Mouse (Mus musculus): ENCODE measurements around the gene Tnnt1. TPM values are rescaled to one million over a fixed set of nuclear protein-coding genes. Genes with fewer than 3 reads are reported as not detected.

Tnnt1 gene
- polyA plus RNA-seq, 1 experiment from 2014 or later = 15.2 TPM

DNA sequence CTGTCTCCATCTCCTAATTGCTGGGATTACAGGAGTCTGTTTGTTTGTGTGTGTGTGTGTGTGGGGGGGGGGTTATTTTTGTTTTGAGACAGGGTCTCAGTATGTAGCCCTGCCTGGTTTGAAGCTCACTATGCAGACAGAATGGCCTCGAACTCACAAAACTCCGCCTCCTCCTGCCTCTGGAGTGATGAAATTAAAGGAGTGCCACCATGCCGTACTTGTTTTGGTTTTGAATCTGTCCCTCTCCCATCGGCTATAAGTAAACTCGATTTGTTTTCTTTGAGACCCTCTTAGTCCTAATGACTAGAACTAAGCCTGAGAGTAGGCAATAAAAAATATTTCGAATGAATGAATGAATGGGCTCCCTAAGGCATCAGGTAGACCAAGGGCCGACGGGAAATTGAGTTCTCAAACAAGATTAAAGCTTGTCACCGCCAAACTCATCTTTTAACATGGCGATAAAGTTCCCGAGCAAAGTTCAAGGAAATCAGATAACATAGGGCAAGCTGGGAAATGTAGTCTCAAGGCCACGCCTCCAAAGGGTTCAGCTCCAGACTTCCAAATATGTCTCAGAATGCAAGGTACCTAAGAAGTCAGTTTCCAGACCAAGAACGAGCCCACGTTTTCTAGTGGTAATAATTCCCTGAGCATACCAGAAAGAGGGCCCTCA, 13.6 kb downstream of the Tnnt1 start:
- peak overlapping the region; percentile 94 for H3K9ac ChIP-seq (ENCODE audit: low read depth, low read length)
- 4% methylated on average over 14 of the region's 14 CpGs for WGBS (ENCODE audit: insufficient replicate concordance)
- H3K4me1 ChIP-seq (ENCODE audit: control insufficient read depth, low read depth, low read length) = peaks cover 41% of the 10 kb centered on the region
- peak overlapping the region; percentile 89 for H3K4me3 ChIP-seq (ENCODE audit: low read depth, low read length)
- peak overlapping the region; percentile 92 for H3K4me2 ChIP-seq (ENCODE audit: low read depth, low read length)
- H3K36me3 ChIP-seq (ENCODE audit: control insufficient read depth, insufficient read depth) = no peaks in the 10 kb centered on the region
- H3K27ac ChIP-seq (ENCODE audit: low read length) = peak overlapping the region; percentile 86
- 0 out of 2 replicates have a peak, but pooled peaks have one; percentile 5 for ATAC-seq (ENCODE audit: low read depth)
- no peaks in the 10 kb centered on the region for H3K27me3 ChIP-seq (ENCODE audit: control insufficient read depth, insufficient read depth, low read depth, low read length)
- H3K9me3 ChIP-seq (replicated peaks; ENCODE audit: control insufficient read depth, low read length) = no peaks in the 10 kb centered on the region

DNA sequence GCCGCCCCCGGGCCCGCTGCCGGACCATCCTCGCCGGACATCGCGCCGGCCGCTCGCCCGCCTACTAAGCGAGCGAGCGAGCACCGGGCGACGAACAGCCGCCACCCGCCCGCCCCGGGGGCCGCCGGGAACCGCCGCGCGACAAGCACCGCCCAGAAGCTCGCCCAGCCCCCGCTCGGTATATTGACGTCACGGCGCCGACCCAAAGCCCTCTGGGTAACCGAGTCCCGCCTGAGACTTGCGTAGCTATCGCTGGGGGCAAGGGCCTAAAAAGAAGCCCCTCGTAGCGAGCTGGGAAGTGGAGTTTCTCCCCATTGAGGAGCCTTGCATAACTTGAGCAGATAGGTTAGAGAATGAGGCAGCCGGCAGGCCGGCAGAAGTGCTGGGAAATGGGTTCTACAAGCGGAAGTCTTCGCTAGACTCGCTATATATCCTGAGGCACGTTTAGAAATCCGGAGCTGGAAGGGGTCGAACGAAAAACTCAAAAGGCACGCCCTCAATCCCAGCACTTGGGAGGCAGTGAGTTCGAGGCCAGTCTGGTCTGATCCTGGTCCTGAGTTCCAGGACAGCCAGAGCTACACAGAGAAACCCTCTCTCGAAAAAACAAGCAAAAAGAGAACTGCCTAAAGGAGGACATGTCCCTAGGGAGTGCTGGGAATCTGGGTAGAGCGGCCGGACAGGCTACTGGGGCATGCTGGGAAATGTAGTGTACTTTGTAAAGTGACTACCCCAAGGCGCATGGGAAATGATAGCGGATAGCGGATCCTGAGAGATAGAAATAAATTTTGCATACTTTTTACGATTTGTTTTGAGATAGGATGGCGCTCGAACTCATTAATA, 14.4 kb downstream of the Tnnt1 start, which contains the start of gene Ppp1r12c:
Gene Ppp1r12c, minus strand, starts transcription at position 123 of the 840 bp plus-strand sequence.
- peak; percentile 93 for ATAC-seq (ENCODE audit: low read depth)
- peaks cover 37% of the 10 kb centered on the region for H3K4me1 ChIP-seq (ENCODE audit: control insufficient read depth, low read depth, low read length)
- peak within 1 kb of the TSS; percentile 92 for H3K4me2 ChIP-seq (ENCODE audit: low read depth, low read length)
- WGBS (ENCODE audit: insufficient replicate concordance) = under 1% methylated on average over 62 of the region's 62 CpGs
- no peaks in the 10 kb centered on the region for H3K27me3 ChIP-seq (ENCODE audit: control insufficient read depth, insufficient read depth, low read depth, low read length)
- peaks cover 4% of the 10 kb centered on the region for H3K36me3 ChIP-seq (ENCODE audit: control insufficient read depth, insufficient read depth)
- peak within 1 kb of the TSS; percentile 86 for H3K27ac ChIP-seq (ENCODE audit: low read length)
- H3K9ac ChIP-seq (ENCODE audit: low read depth, low read length) = peak within 1 kb of the TSS; percentile 94
- peak within 1 kb of the TSS; percentile 89 for H3K4me3 ChIP-seq (ENCODE audit: low read depth, low read length)
- no peaks in the 10 kb centered on the region for H3K9me3 ChIP-seq (replicated peaks; ENCODE audit: control insufficient read depth, low read length)

DNA sequence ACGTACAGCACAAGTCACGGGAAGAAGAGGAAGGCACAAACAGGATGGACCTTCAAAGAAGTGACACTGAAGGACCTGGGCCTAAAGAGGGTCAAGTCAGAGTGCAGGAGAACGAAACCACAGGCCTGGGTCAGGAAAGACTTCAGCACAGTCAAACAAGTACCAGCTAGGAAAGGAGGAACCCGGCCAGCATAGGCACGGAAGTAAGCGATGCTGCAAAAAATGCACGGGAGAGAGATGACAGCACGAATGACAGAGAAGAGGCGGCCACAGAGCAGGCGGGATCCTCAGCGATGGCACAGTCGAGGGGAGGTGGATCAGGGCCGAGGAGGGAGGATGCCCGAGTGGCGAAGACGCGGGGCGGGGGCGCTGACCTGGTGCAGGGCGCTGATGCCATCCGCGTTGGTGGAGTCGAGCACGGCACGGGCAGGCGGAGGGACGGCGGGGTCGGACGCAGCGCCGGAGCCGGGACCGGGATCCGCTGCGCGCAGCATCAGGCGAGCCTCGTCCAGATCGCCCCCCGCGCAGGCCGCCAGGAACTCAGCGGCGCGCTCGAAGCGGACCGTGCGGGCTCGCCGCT, 15.2 kb downstream of the Tnnt1 start:
- Histone ChIP-seq H3K36me3 (ENCODE audit: control insufficient read depth, insufficient read depth) (peaks cover 4% of the 10 kb centered on the region), H3K9ac (ENCODE audit: low read depth, low read length) (peak overlapping the region; percentile 94), H3K9me3 (replicated peaks; ENCODE audit: control insufficient read depth, low read length) (no peaks in the 10 kb centered on the region), H3K4me2 (ENCODE audit: low read depth, low read length) (peak overlapping the region; percentile 92), H3K27me3 (ENCODE audit: control insufficient read depth, insufficient read depth, low read depth, low read length) (no peaks in the 10 kb centered on the region), H3K27ac (ENCODE audit: low read length) (peak overlapping the region; percentile 86), H3K4me3 (ENCODE audit: low read depth, low read length) (peak overlapping the region; percentile 89), H3K4me1 (ENCODE audit: control insufficient read depth, low read depth, low read length) (peaks cover 37% of the 10 kb centered on the region)
- under 1% methylated on average over 49 of the region's 52 CpGs for WGBS (ENCODE audit: insufficient replicate concordance)
- ATAC-seq (ENCODE audit: low read depth) = peak; percentile 47

DNA sequence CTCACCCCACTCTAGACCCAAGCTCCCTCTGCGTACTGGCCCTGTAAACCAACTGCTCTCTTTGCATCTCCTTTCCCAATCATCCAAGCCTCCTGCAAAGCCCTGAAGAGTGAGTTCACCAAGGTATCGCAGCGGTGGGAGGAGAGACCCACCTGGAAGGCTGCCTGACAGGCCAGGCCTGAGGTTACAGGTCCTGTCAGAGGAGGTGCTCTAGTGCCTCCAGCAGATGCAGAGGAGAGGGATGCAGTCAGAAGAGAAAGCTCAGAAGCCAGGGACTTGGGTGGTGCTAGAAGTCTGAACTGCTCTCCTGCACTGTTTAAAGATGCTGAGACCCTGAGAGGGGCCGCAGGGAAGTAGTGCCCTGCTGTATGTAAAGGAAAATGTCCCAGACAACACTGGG, 17.1 kb downstream of the Tnnt1 start:
- no peaks in the 10 kb centered on the region for H3K27me3 ChIP-seq (ENCODE audit: control insufficient read depth, insufficient read depth, low read depth, low read length)
- H3K9ac ChIP-seq (ENCODE audit: low read depth, low read length) = no peak overlapping the region
- H3K36me3 ChIP-seq (ENCODE audit: control insufficient read depth, insufficient read depth) = peaks cover 4% of the 10 kb centered on the region
- H3K4me1 ChIP-seq (ENCODE audit: control insufficient read depth, low read depth, low read length) = peaks cover 28% of the 10 kb centered on the region
- H3K4me2 ChIP-seq (ENCODE audit: low read depth, low read length) = peak overlapping the region; percentile 92; the same call in 1 of the 2 replicates
- no peak overlapping the region; the same call in 1 of the 2 replicates for H3K4me3 ChIP-seq (ENCODE audit: low read depth, low read length)
- H3K9me3 ChIP-seq (replicated peaks; ENCODE audit: control insufficient read depth, low read length) = no peaks in the 10 kb centered on the region
- H3K27ac ChIP-seq (ENCODE audit: low read length) = no peak overlapping the region
- 84% methylated on average over 4 of the region's 4 CpGs for WGBS (ENCODE audit: insufficient replicate concordance)
- no peak for ATAC-seq (ENCODE audit: low read depth)

DNA sequence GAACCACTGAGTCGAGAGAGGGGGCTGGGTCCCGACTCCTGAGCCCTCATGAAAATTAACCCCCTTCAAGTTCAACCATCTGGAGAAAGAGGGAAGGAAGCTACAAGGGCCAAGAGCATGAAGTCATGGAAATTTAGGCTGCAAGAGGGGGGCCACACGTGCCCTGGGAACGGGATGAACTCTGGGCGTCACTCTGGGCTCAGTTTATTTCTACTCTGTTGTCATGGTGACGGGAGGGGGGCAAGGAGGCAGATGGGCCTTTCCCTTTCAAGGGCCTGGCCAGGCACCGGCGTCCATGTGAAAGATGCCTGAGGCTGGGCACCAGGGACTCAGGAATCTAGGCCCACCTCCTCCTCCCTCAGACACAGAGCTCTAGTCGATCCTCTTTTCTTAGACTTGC, 17.9 kb downstream of the Tnnt1 start:
- Histone ChIP-seq H3K4me2 (ENCODE audit: low read depth, low read length) (no peak overlapping the region), H3K4me1 (ENCODE audit: control insufficient read depth, low read depth, low read length) (peaks cover 28% of the 10 kb centered on the region), H3K9me3 (replicated peaks; ENCODE audit: control insufficient read depth, low read length) (no peaks in the 10 kb centered on the region), H3K27me3 (ENCODE audit: control insufficient read depth, insufficient read depth, low read depth, low read length) (no peaks in the 10 kb centered on the region), H3K9ac (ENCODE audit: low read depth, low read length) (no peak overlapping the region), H3K27ac (ENCODE audit: low read length) (no peak overlapping the region), H3K36me3 (ENCODE audit: control insufficient read depth, insufficient read depth) (peaks cover 4% of the 10 kb centered on the region), H3K4me3 (ENCODE audit: low read depth, low read length) (no peak overlapping the region)
- WGBS (ENCODE audit: insufficient replicate concordance) = 46% methylated on average over 9 of the region's 9 CpGs
- ATAC-seq (ENCODE audit: low read depth) = no peak

DNA sequence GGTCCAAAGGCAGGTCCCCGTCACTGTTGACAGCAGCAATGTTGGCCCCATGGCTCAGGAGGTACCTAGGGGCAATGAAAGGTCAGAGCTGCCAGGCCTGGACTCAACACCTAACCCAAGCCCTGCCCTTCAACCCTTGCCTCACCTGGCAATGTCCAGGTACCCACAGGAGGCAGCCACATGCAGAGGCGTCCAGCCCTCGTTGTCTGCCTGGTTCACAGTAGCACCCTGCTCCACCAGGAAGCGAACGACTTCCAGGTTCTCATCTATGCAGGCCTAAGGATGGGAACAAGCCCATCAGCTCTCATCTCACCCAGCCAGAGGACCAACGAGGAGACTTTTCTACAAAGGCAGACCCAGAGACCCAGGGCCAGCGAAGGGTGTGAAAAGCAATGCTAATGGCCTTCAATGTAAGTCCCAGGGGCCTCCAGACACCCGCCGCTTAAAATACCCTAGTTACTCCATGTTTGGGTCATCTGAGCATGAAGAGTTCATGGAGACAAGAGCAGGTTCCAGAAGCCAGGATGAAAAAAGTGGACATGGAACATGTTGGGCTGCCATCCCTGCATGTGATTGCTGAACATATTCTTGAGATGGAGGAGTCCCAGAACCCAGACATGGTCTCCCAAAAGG, 18.8 kb downstream of the Tnnt1 start:
- Histone ChIP-seq H3K27ac (ENCODE audit: low read length) (no peak overlapping the region), H3K4me3 (ENCODE audit: low read depth, low read length) (no peak overlapping the region), H3K36me3 (ENCODE audit: control insufficient read depth, insufficient read depth) (peaks cover 4% of the 10 kb centered on the region), H3K9me3 (replicated peaks; ENCODE audit: control insufficient read depth, low read length) (no peaks in the 10 kb centered on the region), H3K4me1 (ENCODE audit: control insufficient read depth, low read depth, low read length) (peaks cover 24% of the 10 kb centered on the region), H3K4me2 (ENCODE audit: low read depth, low read length) (no peak overlapping the region), H3K27me3 (ENCODE audit: control insufficient read depth, insufficient read depth, low read depth, low read length) (no peaks in the 10 kb centered on the region), H3K9ac (ENCODE audit: low read depth, low read length) (no peak overlapping the region)
- 80% methylated on average over 9 of the region's 9 CpGs for WGBS (ENCODE audit: insufficient replicate concordance)
- ATAC-seq (ENCODE audit: low read depth) = no peak

DNA sequence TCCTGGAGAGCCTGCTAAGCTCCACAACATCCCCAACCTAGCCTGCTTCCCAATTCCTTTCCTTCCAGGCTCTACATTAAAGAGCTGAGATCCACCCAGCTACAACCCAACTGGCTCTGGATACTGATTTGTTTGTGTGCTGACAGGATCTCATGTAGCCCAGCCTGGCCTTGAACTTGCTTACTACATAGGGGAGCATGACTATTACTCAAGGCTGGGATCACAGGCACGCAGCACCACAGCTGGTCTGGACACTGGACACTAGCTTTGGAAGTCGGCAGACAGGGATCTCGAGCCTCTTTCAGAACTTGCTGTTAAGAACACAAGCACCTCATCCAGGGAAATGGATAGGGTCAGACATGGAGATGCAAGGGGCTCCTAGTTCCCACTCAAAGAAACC, 19.7 kb downstream of the Tnnt1 start:
- Histone ChIP-seq H3K27ac (ENCODE audit: low read length) (no peak overlapping the region), H3K4me2 (ENCODE audit: low read depth, low read length) (no peak overlapping the region), H3K36me3 (ENCODE audit: control insufficient read depth, insufficient read depth) (peaks cover 4% of the 10 kb centered on the region), H3K27me3 (ENCODE audit: control insufficient read depth, insufficient read depth, low read depth, low read length) (no peaks in the 10 kb centered on the region), H3K4me3 (ENCODE audit: low read depth, low read length) (no peak overlapping the region), H3K9ac (ENCODE audit: low read depth, low read length) (no peak overlapping the region), H3K4me1 (ENCODE audit: control insufficient read depth, low read depth, low read length) (peaks cover 28% of the 10 kb centered on the region), H3K9me3 (replicated peaks; ENCODE audit: control insufficient read depth, low read length) (no peaks in the 10 kb centered on the region)
- ATAC-seq (ENCODE audit: low read depth) = no peak
- WGBS (ENCODE audit: insufficient replicate concordance) = 79% methylated on average over 3 of the region's 3 CpGs

DNA sequence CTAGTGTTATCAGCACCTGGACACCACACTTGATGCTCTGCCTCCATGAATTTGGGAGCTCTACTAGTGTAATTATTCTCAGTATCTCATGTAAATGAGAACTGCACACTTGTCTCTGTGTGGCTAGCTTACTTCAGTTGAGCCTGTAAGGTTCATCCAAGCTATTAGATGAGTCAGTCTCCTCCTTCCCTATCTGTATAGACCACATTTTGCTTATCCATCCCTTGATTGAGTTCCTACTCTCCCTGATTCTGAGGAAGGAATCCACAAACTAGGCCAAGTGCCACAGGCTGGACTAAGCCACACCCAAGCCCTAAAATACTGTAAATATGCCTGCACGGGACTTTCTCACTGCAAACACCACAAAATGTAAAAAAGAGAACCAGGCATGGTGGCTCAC, 22.2 kb downstream of the Tnnt1 start:
- Histone ChIP-seq H3K4me3 (ENCODE audit: low read depth, low read length) (no peak overlapping the region), H3K4me1 (ENCODE audit: control insufficient read depth, low read depth, low read length) (peaks cover 18% of the 10 kb centered on the region), H3K9ac (ENCODE audit: low read depth, low read length) (no peak overlapping the region), H3K9me3 (replicated peaks; ENCODE audit: control insufficient read depth, low read length) (no peaks in the 10 kb centered on the region), H3K4me2 (ENCODE audit: low read depth, low read length) (no peak overlapping the region), H3K36me3 (ENCODE audit: control insufficient read depth, insufficient read depth) (peaks cover 14% of the 10 kb centered on the region), H3K27me3 (ENCODE audit: control insufficient read depth, insufficient read depth, low read depth, low read length) (no peaks in the 10 kb centered on the region), H3K27ac (ENCODE audit: low read length) (no peak overlapping the region)
- ATAC-seq (ENCODE audit: low read depth) = no peak
- 19% methylated on average over 1 of the region's 1 CpGs for WGBS (ENCODE audit: insufficient replicate concordance)

All from liver, embryonic 16.5 days (tissue).